Mouse (Mus musculus) cerebellum, adult (tissue): ENCODE measurements around the gene Ankrd13d.
A peak's percentile ranks its signal among the peaks of the same experiment; 100 is the strongest.
"Not testable (repeated sequence)": the region's sequence is repeated elsewhere in the genome, so short reads cannot be mapped to it uniquely, and the experiment has no call there.

Experiments
- ATAC-seq: cut with Nextera tagmentation; 2 replicates; pipeline ENCODE4 v1.9.2; 2017; ENCODE audit warnings: mild to moderate bottlenecking, moderate library complexity, mixed read lengths; ENCODE audit not compliant: insufficient number of reproducible peaks, low FRiP score, low TSS enrichment

Ankrd13d gene

GRCm38 (mm10) chr19:4265956-4266355 lies 17.0 kb downstream of the Ankrd13d start:
- no peak for ATAC-seq

DNA sequence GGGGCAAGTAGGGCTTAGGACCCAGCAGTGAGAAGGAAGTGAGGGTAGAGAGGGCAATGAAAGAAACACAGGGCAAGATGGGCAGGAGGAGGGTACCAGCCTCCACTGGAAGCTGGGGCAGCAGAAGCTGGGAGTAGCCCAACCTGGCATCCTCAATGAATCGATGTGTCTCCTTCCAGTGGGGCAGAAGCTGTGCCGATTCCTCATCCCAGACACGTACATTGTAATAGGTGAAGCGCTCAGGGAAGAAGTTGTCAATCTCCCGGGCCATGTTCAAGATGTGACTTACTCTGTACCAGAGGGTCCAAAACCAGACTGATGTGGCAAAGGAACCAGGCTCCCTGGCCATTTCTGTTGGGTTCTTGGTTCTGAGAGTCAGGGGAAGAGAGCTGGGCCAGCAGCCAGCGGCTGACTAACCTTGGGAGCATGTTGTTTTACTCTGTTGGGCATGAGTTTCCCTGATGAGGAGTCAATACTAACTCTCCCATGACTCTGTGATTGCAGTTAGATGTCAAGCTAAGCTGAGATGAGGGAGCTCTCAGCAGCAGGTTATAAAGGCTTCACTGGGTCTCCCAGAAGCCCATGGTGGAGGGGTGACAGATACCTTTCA lies 18.7 kb downstream of the Ankrd13d start:
- ATAC-seq = no peak

DNA sequence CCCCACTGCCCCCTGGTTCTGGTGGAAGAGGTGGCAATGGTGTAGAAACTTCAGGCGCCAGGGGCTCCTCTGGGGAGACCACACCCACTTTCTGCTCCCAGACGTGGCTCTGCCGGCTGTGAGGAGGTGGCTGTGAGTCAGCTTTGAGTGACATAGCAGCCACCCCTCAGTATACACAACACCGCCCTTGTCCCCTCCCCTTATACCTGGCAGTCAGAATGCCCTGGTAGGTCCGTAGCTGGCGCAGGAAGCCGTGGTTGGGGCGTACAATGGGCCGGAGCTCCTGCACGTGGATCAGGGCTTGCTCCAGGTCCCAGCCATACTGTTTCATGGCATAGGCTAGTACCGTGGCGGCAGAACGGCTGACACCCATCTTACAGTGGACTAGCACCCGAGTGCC lies 19.2 kb downstream of the Ankrd13d start:
- ATAC-seq = no peak

- no peak for ATAC-seq
Observed at GRCm38 (mm10) chr19:4262756-4263155, 20.2 kb downstream of the Ankrd13d start.

DNA sequence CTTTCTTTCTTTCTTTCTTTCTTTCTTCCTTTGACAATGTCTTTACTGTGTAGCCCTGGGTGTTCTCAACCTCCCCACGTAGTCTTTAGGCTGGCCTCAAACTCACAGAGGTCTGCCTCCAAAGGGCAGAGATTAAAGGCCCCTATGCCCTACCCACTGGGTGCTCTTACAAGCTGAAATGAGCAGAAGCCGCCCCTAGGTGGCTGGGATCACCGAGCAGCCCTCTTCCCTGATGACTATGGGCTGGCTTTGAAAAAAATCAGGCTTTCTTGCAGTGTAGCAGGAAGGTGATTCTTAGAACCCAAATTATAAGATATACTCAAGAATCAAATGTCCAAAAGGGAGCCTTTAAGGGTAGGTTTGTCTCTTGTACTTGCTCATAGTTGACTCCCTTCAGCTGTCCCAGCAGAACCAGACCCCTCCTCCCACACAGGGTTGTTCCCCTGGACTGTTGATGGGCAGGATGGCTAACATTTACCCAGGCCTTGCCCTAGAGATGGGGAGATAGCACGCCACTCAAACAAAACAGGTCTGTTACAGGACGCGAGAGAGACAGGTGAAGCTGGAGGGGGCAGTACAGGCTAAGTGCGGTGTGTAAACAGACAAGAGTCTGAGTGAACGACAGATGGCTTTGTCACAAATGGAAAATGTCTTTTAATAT lies 21.8 kb downstream of the Ankrd13d start:
- no peak for ATAC-seq

GRCm38 (mm10) chr19:4257897-4258252 lies 25.1 kb downstream of the Ankrd13d start:
- no peak for ATAC-seq

GRCm38 (mm10) chr19:4257216-4257896 lies 25.6 kb downstream of the Ankrd13d start:
- ATAC-seq = peak; percentile 91

- ATAC-seq = no peak
Observed at GRCm38 (mm10) chr19:4255583-4256162, 27.3 kb downstream of the Ankrd13d start.

GRCm38 (mm10) chr19:4254230-4254629 lies 28.7 kb downstream of the Ankrd13d start:
- ATAC-seq = no peak

GRCm38 (mm10) chr19:4248683-4249082 lies 34.3 kb downstream of the Ankrd13d start:
- not testable (repeated sequence) for ATAC-seq

DNA sequence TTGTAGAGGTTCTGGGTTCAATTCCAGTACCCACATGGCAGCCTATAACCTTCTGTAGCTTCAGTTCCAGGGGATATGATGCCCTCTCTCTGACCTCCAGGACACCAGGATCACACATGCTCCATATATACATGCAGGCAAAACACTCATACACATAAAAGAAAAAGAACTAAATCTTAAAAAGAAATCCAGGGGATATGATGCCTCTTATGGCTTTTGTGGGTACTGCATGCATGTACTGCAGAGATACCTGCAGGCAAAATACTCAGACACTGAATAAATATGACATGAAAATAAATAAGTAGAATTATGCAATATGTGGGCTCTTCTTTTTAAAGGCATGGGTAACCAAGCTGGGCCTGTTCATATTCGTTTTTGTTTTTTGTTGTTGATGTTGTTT lies 35.9 kb downstream of the Ankrd13d start:
- no peak for ATAC-seq

- no peak for ATAC-seq
Observed at GRCm38 (mm10) chr19:4244775-4245174, 38.2 kb downstream of the Ankrd13d start.

- no peak for ATAC-seq
Observed at GRCm38 (mm10) chr19:4242416-4242815, 40.5 kb downstream of the Ankrd13d start.

GRCm38 (mm10) chr19:4240247-4240668 lies 42.7 kb downstream of the Ankrd13d start:
- ATAC-seq = no peak

- ATAC-seq = no peak
Observed at GRCm38 (mm10) chr19:4234548-4234947, 48.4 kb downstream of the Ankrd13d start.

DNA sequence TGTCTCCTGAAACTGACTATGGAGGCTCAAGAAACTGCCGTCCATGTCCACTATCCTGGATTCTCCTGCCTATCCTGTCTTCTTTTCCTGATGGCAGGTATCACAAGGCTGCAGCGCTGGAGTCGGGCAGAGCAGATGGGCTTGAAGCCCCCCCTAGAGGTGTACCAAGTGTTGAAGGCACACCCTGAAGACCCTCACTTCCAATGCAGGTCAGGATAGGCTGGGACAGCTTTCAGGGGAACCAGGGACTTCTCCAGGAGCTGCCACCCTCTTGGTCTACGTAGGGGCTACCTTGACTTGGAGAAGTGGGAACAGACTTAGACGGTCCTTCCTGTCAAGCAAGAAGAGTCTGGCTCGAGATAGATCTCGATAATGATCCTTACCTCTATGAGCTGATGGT lies 50.3 kb downstream of the Ankrd13d start:
- no peak for ATAC-seq

- ATAC-seq = no peak
Observed at GRCm38 (mm10) chr19:4232186-4232572, 50.8 kb downstream of the Ankrd13d start.

GRCm38 (mm10) chr19:4231253-4232185 lies 51.4 kb downstream of the Ankrd13d start, which contains the start of gene Pold4:
TSS of gene Pold4 (plus strand) at chr19:4231899.
- peak; percentile 79 for ATAC-seq

DNA sequence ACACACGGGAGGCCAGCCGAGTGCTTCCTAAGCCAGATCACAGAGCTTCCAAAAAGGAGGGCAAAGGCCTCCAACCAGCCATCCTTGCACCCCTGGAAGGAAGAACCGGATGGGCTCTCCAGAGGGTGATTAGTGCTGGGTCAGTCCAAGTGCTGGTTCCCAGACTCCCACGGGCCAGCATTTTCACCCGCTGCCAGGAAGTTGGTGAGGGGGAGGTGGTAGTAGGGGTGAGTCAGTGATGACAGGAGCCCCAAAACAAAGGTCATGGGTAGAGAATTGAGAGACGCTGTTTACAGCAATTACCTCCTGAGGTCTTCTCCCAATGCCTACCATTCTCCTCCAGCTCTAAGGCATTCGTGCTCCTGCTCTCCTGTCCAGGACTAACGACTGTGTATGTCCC lies 52.5 kb downstream of the Ankrd13d start:
- ATAC-seq = no peak

DNA sequence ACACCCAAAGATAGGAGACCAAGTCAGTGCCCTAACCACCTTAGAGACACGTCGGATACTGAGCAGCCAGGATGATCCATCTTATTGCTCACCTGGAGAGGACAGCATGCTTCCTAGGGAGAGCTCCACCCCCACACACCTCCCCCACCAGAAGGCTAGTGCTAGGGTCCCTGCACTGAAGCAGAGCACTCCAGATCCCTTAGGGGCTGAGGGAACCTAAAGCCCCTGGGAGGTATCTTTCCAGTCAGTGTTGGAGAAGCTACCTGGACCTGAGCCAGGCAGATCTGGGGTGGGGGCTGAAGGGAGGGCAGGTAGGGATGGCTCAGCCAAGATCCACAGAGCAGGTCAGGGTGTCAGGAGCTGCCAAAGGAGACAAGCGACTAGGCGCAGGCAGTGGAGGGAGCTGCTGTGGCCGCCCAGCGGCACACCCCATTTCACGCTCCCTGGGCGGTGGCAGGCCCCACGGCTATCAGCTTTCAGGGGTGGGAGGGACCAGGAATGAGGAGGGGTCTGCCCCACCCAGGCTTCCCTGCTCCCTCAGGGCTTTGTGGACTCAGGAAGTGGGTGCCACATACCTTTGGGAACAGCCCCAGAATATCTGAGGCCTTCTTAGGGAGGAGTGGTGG lies 53.4 kb downstream of the Ankrd13d start:
- no peak for ATAC-seq
